Mouse (Mus musculus) thymus, postnatal 4 days (tissue): ENCODE measurements around the gene Prnp.
A peak's percentile ranks its signal among the peaks of the same experiment; 100 is the strongest.

Source experiments
- DNase-seq: peaks from one replicate; pipeline ENCODE4 v3.0.0; 2021

Gene Prnp

GRCm38 (mm10) chr2:131950598-131951095 lies 40.9 kb downstream of the Prnp start, which contains the start of gene Prnd:
Gene Prnd, plus strand, starts transcription at chr2:131950861.
- DNase-seq, result peak; percentile 19

- no peak for DNase-seq
These were observed 42.7 kb downstream of the Prnp start for GRCm38 (mm10) chr2:131952456-131952855.

GRCm38 (mm10) chr2:131952961-131953538 lies 43.3 kb downstream of the Prnp start:
- DNase-seq, result peak; percentile 17

GRCm38 (mm10) chr2:131953711-131954110 lies 44.0 kb downstream of the Prnp start:
- no peak for DNase-seq

GRCm38 (mm10) chr2:131954835-131955234 lies 45.1 kb downstream of the Prnp start:
- no peak for DNase-seq

- peak; percentile 76 for DNase-seq
These were observed 45.5 kb downstream of the Prnp start for GRCm38 (mm10) chr2:131955264-131955663.

- DNase-seq, result no peak
These were observed 46.9 kb downstream of the Prnp start for GRCm38 (mm10) chr2:131956336-131957256.

GRCm38 (mm10) chr2:131957731-131958222 lies 48.0 kb downstream of the Prnp start:
- no peak for DNase-seq

- no peak for DNase-seq
These were observed 51.9 kb downstream of the Prnp start for GRCm38 (mm10) chr2:131961671-131962070.

- DNase-seq, result peak; percentile 8
These were observed 60.9 kb downstream of the Prnp start for GRCm38 (mm10) chr2:131970597-131970996.

- DNase-seq, result no peak
These were observed 61.4 kb downstream of the Prnp start for GRCm38 (mm10) chr2:131971098-131971497.

- DNase-seq, result peak; percentile 2
These were observed 66.9 kb downstream of the Prnp start for GRCm38 (mm10) chr2:131976663-131977062.

GRCm38 (mm10) chr2:131980866-131981265 lies 71.1 kb downstream of the Prnp start:
- DNase-seq, result peak; percentile 3

GRCm38 (mm10) chr2:131982546-131983196 lies 72.9 kb downstream of the Prnp start:
- DNase-seq, result peak; percentile 74

GRCm38 (mm10) chr2:131987950-131988349 lies 78.2 kb downstream of the Prnp start:
- DNase-seq, result peak; percentile 2
